21 mouse cellular contexts compared by ENCODE assay signal in the genomic region with DNA sequence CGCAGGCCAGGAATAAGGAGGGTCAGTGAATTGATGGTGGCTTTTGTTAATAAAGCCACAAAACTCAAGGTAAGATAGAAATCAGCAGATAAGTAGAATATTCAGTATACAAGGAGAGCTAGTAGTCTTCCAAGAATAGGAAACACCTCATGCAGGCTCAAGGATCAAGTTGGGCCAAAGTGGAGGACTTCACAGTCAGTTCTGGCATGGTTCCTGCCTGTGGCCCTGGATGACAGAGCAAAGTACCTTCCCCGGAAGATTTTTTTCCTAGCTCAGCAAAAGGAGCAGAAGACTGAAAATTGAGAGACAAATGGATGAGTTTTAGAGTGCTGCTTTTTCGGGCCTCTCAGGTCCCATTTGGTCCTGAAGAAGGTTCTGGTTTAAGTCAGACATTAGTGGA.
DNase-seq lines count a peak whose midpoint lies in the region; ATAC-seq lines count a peak whose summit lies in the region.
"Had no signal": no experiment of that assay in that cellular context is flagged by ENCODE, and none has a peak within 500 bp of the region (broad histone marks: within the 10 kb centered on the region; RNA-seq: fewer than 3 reads in every experiment).

No protein-coding gene starts in this region.

- H3K9me3 ChIP-seq in heart, embryonic 12.5 days (replicated peaks) = no peaks in the 10 kb centered on the region
- H3K9me3 ChIP-seq: embryonic facial prominence, embryonic 10.5 days; forebrain, embryonic 10.5 days; hindbrain, embryonic 10.5 days; intestine, embryonic 15.5 days had no signal

- no peaks in the 10 kb centered on the region for H3K27me3 ChIP-seq in heart, embryonic 12.5 days (replicated peaks)
- H3K27me3 ChIP-seq: CH12.LX; intestine, embryonic 15.5 days; Patski had no signal

- DNase-seq in adrenal gland, postnatal 25 days = peak; percentile 2
- no peak for DNase-seq in adrenal gland, postnatal 4 days (ENCODE audit: low spot score in 2 of 2)
- DNase-seq in heart, adult 8-10 months (ENCODE audit: low spot score) = peak; percentile 3
- peak; percentile 39 to 68 for DNase-seq in kidney, adult 8-10 months
- no peak for DNase-seq in kidney, postnatal 14 days
- DNase-seq in kidney, postnatal 36 days = peak; percentile 62 to 77
- DNase-seq: cerebellum, adult 8-10 months; gastrocnemius, adult 2 months; gastrocnemius, postnatal 25 days had no signal

- no peak overlapping the region for H3K9ac ChIP-seq in heart, embryonic 12.5 days
- H3K9ac ChIP-seq: hindbrain, embryonic 14.5 days; intestine, embryonic 15.5 days had no signal

- ATAC-seq in heart, embryonic 12.5 days (ENCODE audit: insufficient number of reproducible peaks, low FRiP score) = no peak
- ATAC-seq: activated CD4-positive, CD25-positive, alpha-beta regulatory T cell, adult 4 months; forebrain, embryonic 14.5 days; intestine, embryonic 15.5 days; Patski had no signal

- WGBS in heart, embryonic 12.5 days = 76% methylated on average over 3 of the region's 3 CpGs

- no peaks in the 10 kb centered on the region for H3K36me3 ChIP-seq in heart, embryonic 12.5 days
- H3K36me3 ChIP-seq: embryonic facial prominence, embryonic 10.5 days; forebrain, embryonic 10.5 days; hindbrain, embryonic 10.5 days; intestine, embryonic 15.5 days had no signal

- H3K4me1 ChIP-seq in heart, embryonic 12.5 days (replicated peaks) = no peaks in the 10 kb centered on the region
- H3K4me1 ChIP-seq: embryonic facial prominence, embryonic 10.5 days; forebrain, embryonic 10.5 days; hindbrain, embryonic 10.5 days; intestine, embryonic 15.5 days had no signal

- H3K4me3 ChIP-seq in heart, embryonic 12.5 days = no peak overlapping the region
- H3K4me3 ChIP-seq: embryonic facial prominence, embryonic 10.5 days; erythroblast, embryonic 14.5 days; forebrain, embryonic 10.5 days; gastrocnemius, adult 2 months; hindbrain, embryonic 10.5 days; intestine, embryonic 15.5 days had no signal

- no peak overlapping the region for H3K4me2 ChIP-seq in heart, embryonic 12.5 days
- H3K4me2 ChIP-seq: heart, embryonic 11.5 days; hindbrain, embryonic 14.5 days; intestine, embryonic 15.5 days had no signal

- no peak overlapping the region for H3K27ac ChIP-seq in heart, embryonic 12.5 days (ENCODE audit: poor library complexity, severe bottlenecking)
- H3K27ac ChIP-seq: embryonic facial prominence, embryonic 10.5 days; forebrain, embryonic 10.5 days; gastrocnemius, adult 2 months; hindbrain, embryonic 10.5 days; hindbrain, embryonic 14.5 days; intestine, embryonic 15.5 days had no signal

Comparison
In these comparisons a context has a peak if more than half of its experiments do, and no peak if none do; other contexts are left out.
1. DNase-seq: peak in adrenal gland, postnatal 25 days (single experiment), heart, adult 8-10 months (single experiment), kidney, adult 8-10 months (2 of 2) and kidney, postnatal 36 days (2 of 2); none in adrenal gland, postnatal 4 days (0 of 2) and kidney, postnatal 14 days (single experiment).